Mouse (Mus musculus): Measurements from ENCODE around the gene Psd4.

DNA sequence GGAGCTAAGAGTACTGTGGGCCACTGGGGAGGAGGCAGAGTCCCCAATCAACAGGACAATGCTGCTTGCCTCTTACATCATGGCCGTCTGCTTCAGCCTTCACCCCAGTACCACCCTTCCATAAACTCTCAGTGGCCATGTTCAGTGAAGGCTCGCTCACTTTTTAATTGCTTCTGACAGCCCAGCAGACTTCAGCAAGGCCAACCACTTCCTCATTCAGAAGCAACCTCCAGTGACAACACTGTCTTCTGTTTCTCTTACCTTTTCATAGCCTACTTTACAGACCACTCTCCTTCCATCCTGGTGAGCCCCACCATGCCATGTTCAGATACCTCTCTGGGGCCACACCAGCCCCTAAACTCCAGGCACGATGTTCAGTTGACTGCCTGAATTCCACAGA lies 16.3 kb downstream of the Psd4 start:
- TF ChIP-seq POLR2A (IDR thresholded peaks at IDR 0.05; ENCODE audit: control insufficient read depth, low read depth, low read length): no peak
- TF ChIP-seq CTCF (IDR thresholded peaks at IDR 0.05; ENCODE audit: control insufficient read depth, insufficient read depth, insufficient replicate concordance, low read depth, low read length): no peak
